Mouse (Mus musculus) ovary, adult 10 weeks (tissue): ENCODE data around the gene Kyat3. TPM values are rescaled to one million over a fixed set of nuclear protein-coding genes. Genes with fewer than 3 reads are reported as not detected.

Experiments used
- polyA plus RNA-seq: library from polyadenylated mRNA; stranded (reverse); fragments of 350-450 nt; fragmentation: Illumina TruSeq; extraction: RNeasy Lipid Tissue Mini Kit (QIAGEN cat#74804); gene quantifications from one replicate; pipeline ENCODE4 v1.2.3, GENCODE M21; 2014

Kyat3 gene
- 45.4 TPM for polyA plus RNA-seq

DNA sequence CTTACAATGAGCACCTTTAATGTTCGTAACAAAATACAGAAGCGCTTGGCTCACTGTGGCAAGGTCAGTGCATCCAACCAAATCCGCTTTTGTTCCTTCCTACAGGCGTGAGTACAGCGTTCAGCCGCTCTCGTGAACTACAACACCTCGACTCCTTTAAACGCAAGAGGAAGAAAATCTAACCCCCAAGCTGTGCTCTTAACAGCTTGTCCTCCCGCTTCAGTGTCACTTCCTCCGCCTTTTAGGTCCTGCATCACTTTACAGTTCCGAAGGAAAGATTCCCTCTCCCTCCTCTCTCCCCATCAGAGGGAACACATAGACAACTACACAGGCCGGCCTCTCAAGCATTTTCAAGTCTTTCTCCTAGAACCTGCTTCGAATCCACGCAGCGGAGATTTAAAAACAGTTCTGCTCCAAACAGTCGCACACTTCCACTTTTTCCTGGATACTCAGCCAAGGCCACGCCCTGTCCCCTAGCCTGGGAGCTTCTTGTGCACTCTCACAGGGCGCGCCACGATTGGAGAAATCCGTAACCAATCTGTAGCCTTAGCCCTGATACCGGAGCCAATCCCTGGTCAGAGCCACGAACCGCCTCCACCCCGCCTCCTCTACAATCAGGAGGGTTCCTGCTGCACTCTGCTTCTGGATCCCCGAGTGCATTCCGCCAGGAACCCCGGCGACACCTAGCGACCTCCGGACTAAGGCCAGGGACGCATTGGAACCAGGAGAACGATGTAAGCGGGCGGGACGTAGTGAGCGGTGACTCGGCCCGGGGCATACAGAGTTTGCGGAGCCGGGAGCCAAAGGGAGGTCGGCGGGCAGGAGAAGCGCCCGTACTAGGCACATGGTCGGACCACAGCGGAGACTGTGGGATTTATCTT is at the start of gene Kyat3:
Gene Kyat3 (plus strand): TSS at position 610 of the 881 bp plus-strand sequence.

DNA sequence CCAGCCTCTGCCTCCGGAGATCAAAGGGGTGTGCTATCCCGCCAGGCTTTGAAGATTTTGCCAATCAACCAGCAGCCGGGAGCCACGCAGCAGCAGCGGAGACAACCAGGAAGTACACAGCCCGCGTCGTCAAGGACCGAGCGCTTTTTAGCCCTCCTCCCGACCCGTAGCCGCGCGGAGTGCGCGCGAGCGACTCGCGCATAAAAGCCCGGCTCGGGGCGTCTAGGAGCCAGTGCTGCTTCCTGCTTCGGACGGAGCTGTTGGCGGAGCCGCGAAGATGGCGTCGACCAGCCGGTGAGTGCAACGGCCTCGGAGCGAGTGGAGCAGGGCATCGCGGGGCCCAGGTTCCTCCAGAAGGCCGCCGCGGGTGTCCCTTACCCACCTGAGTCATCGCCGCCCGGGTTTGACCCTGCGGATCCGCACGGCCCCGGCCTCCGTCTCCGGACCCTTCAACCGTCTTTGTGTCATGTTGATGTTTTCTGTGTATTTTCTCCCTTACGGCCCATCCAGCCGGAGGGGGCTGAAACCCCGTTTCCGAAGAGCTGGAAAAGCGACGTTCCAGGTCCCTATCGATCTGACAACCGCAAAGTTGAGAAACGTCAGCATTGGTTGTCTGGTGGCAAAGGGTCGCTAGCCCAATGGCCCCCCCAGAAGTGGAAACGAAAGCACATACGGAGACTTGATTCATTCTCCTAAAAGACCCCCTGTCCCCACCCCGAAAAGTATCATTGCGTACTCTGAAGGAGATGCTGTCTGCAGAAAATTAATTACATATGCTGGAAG is 64.3 kb downstream of the Kyat3 start, which contains the start of gene Gtf2b:
Gene Gtf2b (plus strand): TSS at position 51 of the 783 bp plus-strand sequence.

Other genes starting within 250 kb of the Kyat3 start
- 6.8 TPM for gene Gbp5, start 207.1 kb upstream of the Kyat3 start, polyA plus RNA-seq
- 39.8 TPM for gene Gbp7, start 170.7 kb upstream of the Kyat3 start, polyA plus RNA-seq
- gene Gbp3, start 141.0 kb upstream of the Kyat3 start, polyA plus RNA-seq: 23.0 TPM
- gene Gbp2b, start 106.2 kb upstream of the Kyat3 start, polyA plus RNA-seq: 0.63 TPM
- gene Gbp2, start 80.4 kb upstream of the Kyat3 start, polyA plus RNA-seq: 69.9 TPM
- gene Gtf2b, start 64.0 kb downstream of the Kyat3 start, polyA plus RNA-seq: 68.8 TPM
- 179 TPM for gene Pkn2, start 181.0 kb downstream of the Kyat3 start, polyA plus RNA-seq